Mouse (Mus musculus) cerebellum, adult 2 months (tissue): Measurements from ENCODE around the gene Kcnip1. TPM values are rescaled to one million over a fixed set of nuclear protein-coding genes. Genes with fewer than 3 reads are reported as not detected.

Experiments
- DNase-seq, 2 experiments: peaks; one replicate each; pipeline ENCODE4 v3.0.0; 2021
- H3K27ac ChIP-seq: fragments of 200-500 bp; 2 replicates; pipeline ENCODE4 v1.5.1; 2012; ENCODE audit warnings: low read length, control low read depth, inconsistent platforms; ENCODE audit not compliant: insufficient read depth
- H3K27me3 ChIP-seq: fragments of 200-500 bp; 2 replicates; pipeline ENCODE4 v1.6.1; 2012; ENCODE audit warnings: inconsistent platforms, mild to moderate bottlenecking, low read length, moderate library complexity; ENCODE audit not compliant: control insufficient read depth, insufficient read depth
- H3K4me1 ChIP-seq: fragments of 200-500 bp; 2 replicates; pipeline ENCODE4 v1.6.1; 2011; ENCODE audit warnings: low read length; ENCODE audit not compliant: control insufficient read depth, insufficient read depth
- H3K4me3 ChIP-seq: fragments of 200-500 bp; replicated peaks from 2 replicates; pipeline ENCODE3; 2011; ENCODE audit warnings: mild to moderate bottlenecking, low read depth, low read length, control low read depth; ENCODE audit not compliant: insufficient read depth
- CTCF ChIP-seq: fragments of 200-500 bp; IDR thresholded peaks from 2 replicates; pipeline ENCODE4 v1.5.1; 2011; ENCODE audit warnings: low read depth, mild to moderate bottlenecking, control low read depth, low read length, moderate library complexity, borderline replicate concordance; ENCODE audit not compliant: insufficient read depth
- POLR2A ChIP-seq: fragments of 200-500 bp; IDR thresholded peaks from 2 replicates; pipeline ENCODE4 v1.6.1; 2011; ENCODE audit warnings: low read length, control low read depth, borderline replicate concordance; ENCODE audit not compliant: insufficient read depth
- WGBS: fragments of 180-500 bp; shearing (Covaris S2); methylation state at CpG from one replicate; pipeline ENCODE4 v1.1.7; 2018; 5-methylcytosine and 5-hydroxymethylcytosine counted together
- polyA plus RNA-seq: library from polyadenylated mRNA; depleted of rRNA; stranded (reverse); fragments of >200 nt; gene quantifications from 2 replicates; pipeline ENCODE4 v1.2.3, GENCODE M21; 2012

Kcnip1 gene
- polyA plus RNA-seq, 1 experiment = 78.8 TPM

- H3K4me1 ChIP-seq = no peaks in the 10 kb centered on the region
- no peak for DNase-seq
- TF ChIP-seq POLR2A (no peak), CTCF (no peak)
- H3K27ac ChIP-seq = no peak overlapping the region
- WGBS = 34% methylated on average over 8 of the region's 8 CpGs
- H3K4me3 ChIP-seq = no peak overlapping the region
- no peaks in the 10 kb centered on the region for H3K27me3 ChIP-seq
Observed at GRCm38 (mm10) chr11:33925778-33926177, 67.2 kb downstream of the Kcnip1 start.

GRCm38 (mm10) chr11:33923031-33923430, 69.9 kb downstream of the Kcnip1 start:
- DNase-seq = no peak
- no peaks in the 10 kb centered on the region for H3K4me1 ChIP-seq
- H3K27me3 ChIP-seq = no peaks in the 10 kb centered on the region
- TF ChIP-seq CTCF = no peak
- TF ChIP-seq POLR2A = no peak
- no peak overlapping the region for H3K27ac ChIP-seq
- WGBS = 78% methylated on average over 3 of the region's 3 CpGs
- no peak overlapping the region for H3K4me3 ChIP-seq

- Histone ChIP-seq H3K27me3 (no peaks in the 10 kb centered on the region), H3K4me3 (no peak overlapping the region), H3K4me1 (no peaks in the 10 kb centered on the region), H3K27ac (no peak overlapping the region)
- DNase-seq = no peak
- no peak for TF ChIP-seq CTCF
- TF ChIP-seq POLR2A = no peak
- WGBS = 52% methylated on average over 13 of the region's 13 CpGs
Observed at GRCm38 (mm10) chr11:33921451-33921850, 71.5 kb downstream of the Kcnip1 start.

- no peaks in the 10 kb centered on the region for H3K4me1 ChIP-seq
- no peaks in the 10 kb centered on the region for H3K27me3 ChIP-seq
- H3K27ac ChIP-seq = no peak overlapping the region
- no peak for DNase-seq
- H3K4me3 ChIP-seq = no peak overlapping the region
- TF ChIP-seq POLR2A = no peak
- TF ChIP-seq CTCF = no peak
- 79% methylated on average over 7 of the region's 7 CpGs for WGBS
Observed at GRCm38 (mm10) chr11:33919826-33920225, 73.1 kb downstream of the Kcnip1 start.

GRCm38 (mm10) chr11:33918424-33918823, 74.5 kb downstream of the Kcnip1 start:
- no peak for DNase-seq
- H3K4me3 ChIP-seq = no peak overlapping the region
- no peak overlapping the region for H3K27ac ChIP-seq
- H3K4me1 ChIP-seq = no peaks in the 10 kb centered on the region
- TF ChIP-seq POLR2A (no peak), CTCF (no peak)
- H3K27me3 ChIP-seq = no peaks in the 10 kb centered on the region
- WGBS = 52% methylated on average over 2 of the region's 2 CpGs

- Histone ChIP-seq H3K4me1 (no peaks in the 10 kb centered on the region), H3K27me3 (no peaks in the 10 kb centered on the region), H3K4me3 (no peak overlapping the region), H3K27ac (no peak overlapping the region)
- 23% methylated on average over 6 of the region's 6 CpGs for WGBS
- TF ChIP-seq POLR2A (no peak), CTCF (peak; percentile 97)
- peak; percentile 48 to 76 for DNase-seq
Observed at GRCm38 (mm10) chr11:33917574-33917973, 75.4 kb downstream of the Kcnip1 start.

GRCm38 (mm10) chr11:33914216-33914615, 78.7 kb downstream of the Kcnip1 start:
- Histone ChIP-seq H3K27me3 (no peaks in the 10 kb centered on the region), H3K27ac (no peak overlapping the region), H3K4me1 (peaks cover 3% of the 10 kb centered on the region), H3K4me3 (no peak overlapping the region)
- TF ChIP-seq POLR2A (no peak), CTCF (no peak)
- WGBS = 46% methylated on average over 12 of the region's 12 CpGs
- DNase-seq = no peak

- H3K4me1 ChIP-seq = peaks cover 3% of the 10 kb centered on the region
- no peak overlapping the region for H3K27ac ChIP-seq
- H3K4me3 ChIP-seq = no peak overlapping the region
- H3K27me3 ChIP-seq = no peaks in the 10 kb centered on the region
- TF ChIP-seq POLR2A = no peak
- TF ChIP-seq CTCF = no peak
- 27% methylated on average over 7 of the region's 7 CpGs for WGBS
- no peak for DNase-seq
Observed at GRCm38 (mm10) chr11:33913061-33913460, 79.9 kb downstream of the Kcnip1 start.
